Mouse (Mus musculus): ENCODE results near the gene Vrk1.

DNA sequence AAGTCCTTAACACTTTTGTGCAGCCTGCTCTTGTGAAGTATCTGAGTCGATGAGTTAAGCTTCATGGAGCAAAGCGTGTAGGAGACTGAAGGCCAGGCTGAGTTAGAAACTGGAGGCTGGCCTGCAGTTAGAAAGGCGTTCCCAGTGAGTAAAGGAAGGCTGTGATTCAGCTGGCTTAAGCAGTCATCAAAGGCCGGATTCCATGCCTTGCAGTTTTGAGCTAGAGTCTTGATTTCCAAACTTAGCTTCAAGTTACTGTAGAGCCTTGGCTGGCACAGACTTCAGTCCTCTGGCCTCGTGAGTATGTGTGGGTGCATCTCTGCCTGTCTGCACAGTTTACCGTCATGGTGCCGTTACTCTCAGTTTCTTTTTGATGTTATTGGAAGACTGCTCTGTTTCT is 42.2 kb downstream of the Vrk1 start:
- no peak for TF ChIP-seq CTCF (IDR thresholded peaks at IDR 0.05; ENCODE audit: control insufficient read depth, insufficient read depth, insufficient replicate concordance, low read depth, low read length)
- TF ChIP-seq POLR2A (IDR thresholded peaks at IDR 0.05; ENCODE audit: control insufficient read depth, low read depth, low read length), result no peak

Measured in testis, adult 2 months (tissue).